Mouse (Mus musculus) liver, embryonic 11.5 days (tissue): ENCODE data around the gene Nfix. TPM values are rescaled to one million over a fixed set of nuclear protein-coding genes. Genes with fewer than 3 reads are reported as not detected.
A peak's percentile ranks its signal among the peaks of the same experiment; 100 is the strongest.

Source experiments
- ATAC-seq: fragments of 200-750 bp; cut with Nextera tagmentation; replicated peaks from 2 replicates; pipeline ENCODE4 v1.8.0; 2017; ENCODE audit warnings: moderate number of reproducible peaks, mild to moderate bottlenecking, moderate TSS enrichment, moderate library complexity; ENCODE audit not compliant: low FRiP score
- DNase-seq: peaks from one replicate; pipeline ENCODE4 v3.0.0-alpha.2; 2017; ENCODE audit warnings: low spot score
- H3K27ac ChIP-seq: fragments of 300-500 bp; sonication (generic); 2 replicates; pipeline ENCODE4 v1.5.1; 2014; ENCODE audit warnings: mild to moderate bottlenecking, low read depth, low read length, control low read depth
- H3K27me3 ChIP-seq: fragments of 300-500 bp; sonication (generic); replicated peaks from 2 replicates; pipeline ENCODE4 v1.6.1; 2014; ENCODE audit warnings: low read length, mixed read lengths; ENCODE audit not compliant: control insufficient read depth, insufficient read depth
- H3K36me3 ChIP-seq: fragments of 300-500 bp; sonication (generic); 2 replicates; pipeline ENCODE4 v1.6.1; 2014; ENCODE audit warnings: mild to moderate bottlenecking, low read length, moderate library complexity, mixed read lengths; ENCODE audit not compliant: control insufficient read depth, insufficient read depth
- H3K4me1 ChIP-seq: fragments of 300-500 bp; sonication (generic); replicated peaks from 2 replicates; pipeline ENCODE4 v1.6.1; 2014; ENCODE audit warnings: low read length, mixed read lengths; ENCODE audit not compliant: control insufficient read depth, insufficient read depth
- H3K4me2 ChIP-seq: fragments of 300-500 bp; sonication (generic); 2 replicates; pipeline ENCODE4 v1.6.1; 2014; ENCODE audit warnings: mild to moderate bottlenecking, control low read depth, moderate library complexity
- H3K4me3 ChIP-seq: fragments of 300-500 bp; sonication (generic); 2 replicates; pipeline ENCODE4 v1.5.1; 2014; ENCODE audit warnings: low read depth, low read length, control low read depth
- H3K9ac ChIP-seq: fragments of 300-500 bp; sonication (generic); 2 replicates; pipeline ENCODE4 v1.6.1; 2014; ENCODE audit warnings: low read depth, low read length, control low read depth
- H3K9me3 ChIP-seq: fragments of 300-500 bp; sonication (generic); 2 replicates; pipeline ENCODE4 v1.6.1; 2016; ENCODE audit warnings: low read length, inconsistent platforms, mixed read lengths; ENCODE audit not compliant: control insufficient read depth
- WGBS: fragments of 180-500 bp; shearing (Covaris S2); extraction: QIAGEN DNeasy Blood & Tissue Kit; methylation state at CpG from one replicate; pipeline ENCODE4 v1.1.7; 2014; 5-methylcytosine and 5-hydroxymethylcytosine counted together
- polyA plus RNA-seq: library from polyadenylated mRNA; unstranded; fragments of >200 nt; fragmentation: Nextera tagmentation; extraction: Ambion mirVana; gene quantifications from 2 replicates; pipeline ENCODE4 v1.2.1, GENCODE M21; 2014

The Nfix gene
- polyA plus RNA-seq, 1 experiment from 2014 or later = 7.1 TPM

DNA sequence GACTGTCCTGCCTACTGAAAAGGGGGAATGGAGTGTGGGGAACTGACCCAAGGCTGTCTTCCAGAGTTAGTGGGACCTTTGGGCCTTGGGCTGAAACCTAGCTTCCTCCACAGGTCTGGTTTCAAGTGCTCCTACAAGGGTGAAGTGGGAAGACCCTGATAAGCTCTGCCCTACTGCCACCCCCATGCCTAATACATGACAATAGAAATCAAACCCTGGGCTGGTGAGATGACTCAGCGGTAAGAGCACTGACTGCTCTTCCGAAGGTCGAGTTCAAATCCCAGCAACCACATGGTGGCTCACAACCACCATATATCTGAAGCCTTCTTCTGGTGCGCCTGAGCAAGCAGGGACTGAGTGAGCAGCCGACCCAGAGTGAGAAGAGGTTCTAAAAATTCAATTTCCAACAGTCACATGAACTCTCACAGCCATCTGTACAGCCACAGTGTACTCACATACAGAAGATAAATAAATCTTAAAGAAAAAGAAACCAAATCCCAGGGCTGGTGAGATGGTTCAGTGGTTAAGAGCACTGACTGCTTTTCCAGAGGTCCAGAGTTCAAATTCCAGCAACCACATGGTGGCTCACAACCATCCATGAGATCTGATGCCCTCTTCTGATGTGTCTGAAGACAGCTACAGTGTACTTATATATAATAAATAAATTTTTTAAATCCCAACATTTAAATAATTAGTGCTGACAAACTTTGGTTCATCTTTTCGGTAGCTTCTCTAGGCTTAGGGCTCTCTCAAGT, 131.2 kb downstream of the Nfix start:
- 63% methylated on average over 6 of the region's 6 CpGs for WGBS
- Histone ChIP-seq H3K4me2 (no peak overlapping the region), H3K27ac (no peak overlapping the region), H3K27me3 (no peaks in the 10 kb centered on the region), H3K9me3 (no peaks in the 10 kb centered on the region), H3K4me1 (peaks cover 9% of the 10 kb centered on the region; the same call in 1 of the 2 replicates), H3K4me3 (no peak overlapping the region), H3K9ac (no peak overlapping the region), H3K36me3 (peaks cover 10% of the 10 kb centered on the region; the same call in 1 of the 2 replicates)
- no peak for DNase-seq
- ATAC-seq = no peak

- WGBS = 70% methylated on average over 1 of the region's 1 CpGs
- Histone ChIP-seq H3K4me1 (peaks cover 15% of the 10 kb centered on the region), H3K4me3 (no peak overlapping the region), H3K4me2 (no peak overlapping the region), H3K9me3 (no peaks in the 10 kb centered on the region), H3K27me3 (no peaks in the 10 kb centered on the region), H3K36me3 (peaks cover 6% of the 10 kb centered on the region; the same call in 1 of the 2 replicates), H3K27ac (no peak overlapping the region), H3K9ac (no peak overlapping the region)
- DNase-seq = no peak
- ATAC-seq = no peak
Measured at GRCm38 (mm10) chr8:84668081-84668480, 132.1 kb downstream of the Nfix start.

DNA sequence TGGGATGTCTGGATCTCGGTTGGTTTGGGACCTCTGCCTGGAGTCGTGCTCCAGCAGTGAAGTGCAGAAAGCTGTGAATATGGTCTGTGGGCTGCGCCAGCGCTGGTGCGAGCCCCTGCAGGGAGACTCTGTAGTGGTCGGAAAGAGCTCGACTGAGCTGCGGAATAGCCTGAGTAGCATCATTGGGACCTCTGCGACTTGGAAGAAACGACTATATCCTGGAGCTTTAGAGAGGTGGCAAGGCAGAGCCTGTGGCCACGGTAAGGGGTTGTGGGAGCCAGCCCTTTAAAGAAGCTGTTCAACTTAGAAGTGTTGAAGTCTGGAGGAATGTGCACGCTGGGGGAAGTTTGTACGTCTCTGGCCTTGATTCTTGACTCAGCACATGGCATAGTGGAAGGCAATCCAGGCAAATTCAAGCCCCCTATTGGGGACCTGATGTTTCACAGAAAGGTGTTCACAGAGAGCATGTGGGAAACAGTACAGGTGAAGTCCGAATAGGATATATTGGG, 134.7 kb downstream of the Nfix start:
- 3% methylated on average over 14 of the region's 14 CpGs for WGBS
- Histone ChIP-seq H3K4me3 (peak overlapping the region; percentile 87), H3K27ac (peak overlapping the region; percentile 95), H3K4me1 (peaks cover 17% of the 10 kb centered on the region), H3K27me3 (no peaks in the 10 kb centered on the region), H3K9me3 (no peaks in the 10 kb centered on the region), H3K36me3 (no peaks in the 10 kb centered on the region), H3K4me2 (peak overlapping the region; percentile 97), H3K9ac (peak overlapping the region; percentile 96)
- ATAC-seq (no peak; the same call in 1 of the 2 replicates), DNase-seq (no peak)

DNA sequence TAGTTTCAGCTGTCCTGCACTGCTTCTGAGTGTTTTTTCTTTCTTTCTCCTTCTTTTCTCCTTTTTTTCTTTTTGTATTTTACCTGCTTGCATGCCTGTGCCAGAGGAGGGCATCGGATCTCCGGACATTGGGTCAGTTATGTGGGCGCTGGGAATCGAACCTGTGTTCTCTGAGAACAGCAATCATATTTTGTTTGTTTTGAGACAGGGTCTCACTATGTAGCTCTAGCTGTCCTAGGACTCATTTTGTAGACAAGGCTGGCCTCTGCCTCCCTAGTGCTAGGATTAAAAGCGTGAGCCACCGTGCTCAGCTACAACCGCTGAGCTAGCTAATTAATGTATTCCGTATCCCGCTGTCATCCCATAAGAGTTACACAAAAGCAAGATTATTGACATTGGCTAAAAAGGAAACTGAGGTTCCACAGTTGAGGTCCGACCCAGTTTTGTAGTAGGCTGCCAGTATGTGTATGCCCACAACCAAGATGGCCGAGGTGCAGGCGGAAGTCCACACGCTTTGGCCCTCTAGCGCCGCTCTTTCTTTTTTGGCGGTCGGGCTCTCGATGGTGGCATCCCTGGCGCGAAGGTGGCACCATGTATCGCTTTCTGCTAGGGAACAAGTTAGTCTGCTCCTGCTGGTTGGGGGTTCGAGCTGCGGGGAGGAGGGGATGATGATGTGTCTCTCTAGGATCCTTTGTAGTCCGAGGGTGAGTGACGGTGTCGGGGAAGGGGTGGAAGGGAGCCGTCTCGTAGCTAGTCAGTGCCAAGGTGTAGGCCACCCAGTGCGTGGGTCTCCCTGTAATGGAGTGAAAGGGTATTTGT, 135.4 kb downstream of the Nfix start:
- Histone ChIP-seq H3K4me1 (peaks cover 19% of the 10 kb centered on the region), H3K4me3 (peak overlapping the region; percentile 87)
- ATAC-seq = peak; percentile 40

DNA sequence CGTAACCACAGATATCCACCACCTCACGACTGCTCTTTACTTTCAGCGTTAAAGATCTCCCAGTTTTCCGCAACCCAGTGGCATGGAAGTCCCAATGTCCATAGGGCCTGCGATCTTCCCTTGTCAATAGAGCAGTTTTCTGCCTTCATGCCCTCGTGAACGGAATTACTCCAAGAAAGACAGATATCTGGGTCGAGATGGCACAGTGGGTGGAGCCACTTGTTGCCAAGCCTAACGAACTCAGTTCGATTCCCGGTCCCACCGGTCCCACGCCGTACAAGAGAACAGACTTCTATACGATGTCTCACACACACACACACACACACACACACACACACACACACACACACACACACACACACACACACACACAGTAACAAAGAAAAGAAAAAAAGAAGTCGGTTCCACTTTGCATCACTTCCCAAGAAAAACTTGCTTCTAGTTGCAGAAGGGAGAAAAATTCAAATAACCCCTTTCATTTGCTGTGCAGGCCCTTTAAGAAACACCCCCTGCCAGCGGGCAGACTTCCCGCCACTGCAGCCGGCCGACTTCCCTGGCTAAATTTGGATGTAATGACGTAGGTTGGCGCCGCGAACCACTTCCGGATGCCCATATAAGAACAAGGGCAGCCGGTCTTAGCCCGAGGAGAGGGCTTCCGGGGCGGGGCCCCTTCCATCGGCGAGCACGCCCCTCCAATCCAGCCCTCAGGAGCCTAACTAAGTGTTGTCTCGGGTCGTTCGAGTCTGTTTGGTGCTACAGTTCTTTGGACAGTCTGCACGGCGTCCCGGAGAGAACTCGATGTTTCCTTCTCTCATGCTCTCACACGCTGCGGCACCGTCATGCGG, 136.4 kb downstream of the Nfix start:
- Histone ChIP-seq H3K9me3 (no peaks in the 10 kb centered on the region), H3K4me2 (peak overlapping the region; percentile 97), H3K4me3 (peak overlapping the region; percentile 87), H3K4me1 (peaks cover 30% of the 10 kb centered on the region), H3K27me3 (no peaks in the 10 kb centered on the region), H3K9ac (peak overlapping the region; percentile 96), H3K27ac (peak overlapping the region; percentile 95), H3K36me3 (no peaks in the 10 kb centered on the region)
- DNase-seq (peak; percentile 97), ATAC-seq (peak; percentile 82)
- 3% methylated on average over 43 of the region's 43 CpGs for WGBS

More for the DNA sequence above, 135.4 kb downstream of the Nfix start:
- DNase-seq = peak; percentile 84
- peak overlapping the region; percentile 96 for H3K9ac ChIP-seq
- peak overlapping the region; percentile 97 for H3K4me2 ChIP-seq
- under 1% methylated on average over 29 of the region's 29 CpGs for WGBS
- peak overlapping the region; percentile 95 for H3K27ac ChIP-seq
- H3K9me3 ChIP-seq = no peaks in the 10 kb centered on the region
- H3K36me3 ChIP-seq = no peaks in the 10 kb centered on the region
- H3K27me3 ChIP-seq = no peaks in the 10 kb centered on the region

- no peaks in the 10 kb centered on the region for H3K9me3 ChIP-seq
- H3K4me3 ChIP-seq = peak within 1 kb of the TSS; percentile 87
- H3K27ac ChIP-seq = peak within 1 kb of the TSS; percentile 95
- DNase-seq (peak; percentile 93), ATAC-seq (peak; percentile 71)
- peaks cover 36% of the 10 kb centered on the region for H3K4me1 ChIP-seq
- H3K9ac ChIP-seq = peak within 1 kb of the TSS; percentile 96
- peak within 1 kb of the TSS; percentile 97 for H3K4me2 ChIP-seq
- H3K27me3 ChIP-seq = no peaks in the 10 kb centered on the region
- H3K36me3 ChIP-seq = no peaks in the 10 kb centered on the region
- WGBS = under 1% methylated on average over 27 of the region's 27 CpGs
Measured at GRCm38 (mm10) chr8:84662581-84663065, 137.5 kb downstream of the Nfix start, which contains the start of gene Ier2. TSS of gene Ier2 (minus strand) at chr8:84662852.

DNA sequence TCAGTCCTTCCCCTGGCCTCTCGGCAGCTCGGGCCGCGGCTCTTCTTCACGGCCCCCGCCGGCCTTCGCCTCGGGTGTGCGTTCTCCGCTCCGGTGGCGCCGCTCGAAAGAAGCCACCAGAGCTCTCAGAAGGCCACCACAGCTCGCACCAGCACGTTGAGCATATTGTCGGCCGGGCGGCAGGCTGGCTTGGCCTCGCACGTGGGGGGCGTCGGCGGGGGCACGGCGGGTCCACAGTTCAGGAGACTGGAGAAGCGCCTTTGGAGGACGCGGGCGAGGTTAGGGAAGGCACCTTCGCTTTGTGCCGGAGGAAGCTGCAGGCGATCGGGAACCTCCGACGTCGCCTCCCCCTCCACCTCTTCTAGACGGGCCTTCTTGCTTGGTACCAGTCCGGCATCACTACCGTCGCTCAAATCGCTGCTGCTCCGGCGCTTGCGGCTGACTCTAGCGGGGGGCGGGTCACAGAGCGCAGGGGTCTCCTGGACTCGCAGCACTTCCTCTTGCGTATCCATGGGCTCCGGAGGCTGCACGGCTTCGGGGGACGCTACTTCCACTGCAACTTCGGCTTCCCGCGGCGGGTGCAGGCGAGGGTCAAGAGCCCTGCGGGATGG, 138.1 kb downstream of the Nfix start:
- H3K36me3 ChIP-seq = no peaks in the 10 kb centered on the region
- peak overlapping the region; percentile 95 for H3K27ac ChIP-seq
- H3K4me3 ChIP-seq = peak overlapping the region; percentile 87
- H3K4me2 ChIP-seq = peak overlapping the region; percentile 97
- H3K4me1 ChIP-seq = peaks cover 42% of the 10 kb centered on the region
- DNase-seq (peak; percentile 78), ATAC-seq (peak; percentile 2; the same call in 1 of the 2 replicates)
- no peaks in the 10 kb centered on the region for H3K27me3 ChIP-seq
- H3K9ac ChIP-seq = peak overlapping the region; percentile 96
- WGBS = under 1% methylated on average over 61 of the region's 61 CpGs
- no peaks in the 10 kb centered on the region for H3K9me3 ChIP-seq
